Mouse (Mus musculus): Measurements from ENCODE around the gene Ifitm2. TPM values are rescaled to one million over a fixed set of nuclear protein-coding genes. Genes with fewer than 3 reads are reported as not detected.

Ifitm2 gene
- polyA plus RNA-seq, 1 experiment from 2014 or later: 225 TPM

- 90% methylated on average over 4 of the region's 4 CpGs for WGBS
- Histone ChIP-seq H3K27ac (ENCODE audit: low read depth, low read length) (no peak overlapping the region), H3K4me3 (ENCODE audit: low read depth, low read length) (no peak overlapping the region), H3K4me1 (replicated peaks; ENCODE audit: control insufficient read depth, insufficient read depth, low read length) (peaks cover 2% of the 10 kb centered on the region; the same call in 1 of the 2 replicates), H3K27me3 (ENCODE audit: control insufficient read depth, insufficient read depth, low read length) (no peaks in the 10 kb centered on the region), H3K36me3 (ENCODE audit: control insufficient read depth, insufficient read depth, low read length) (no peaks in the 10 kb centered on the region), H3K9ac (ENCODE audit: low read length) (no peak overlapping the region), H3K4me2 (ENCODE audit: low read depth, low read length, severe bottlenecking) (no peak overlapping the region), H3K9me3 (ENCODE audit: control insufficient read depth, low read length) (no peaks in the 10 kb centered on the region)
- no peak for ATAC-seq (replicated peaks; ENCODE audit: low FRiP score)
- DNase-seq (ENCODE audit: low spot score): no peak
Measured at GRCm38 (mm10) chr7:140943356-140943755, 12.4 kb downstream of the Ifitm2 start.

GRCm38 (mm10) chr7:140942811-140943210 is 13.0 kb downstream of the Ifitm2 start:
- Histone ChIP-seq H3K27ac (ENCODE audit: low read depth, low read length) (no peak overlapping the region), H3K27me3 (ENCODE audit: control insufficient read depth, insufficient read depth, low read length) (no peaks in the 10 kb centered on the region), H3K4me3 (ENCODE audit: low read depth, low read length) (no peak overlapping the region), H3K4me1 (replicated peaks; ENCODE audit: control insufficient read depth, insufficient read depth, low read length) (peaks cover 2% of the 10 kb centered on the region; the same call in 1 of the 2 replicates), H3K9me3 (ENCODE audit: control insufficient read depth, low read length) (no peaks in the 10 kb centered on the region), H3K4me2 (ENCODE audit: low read depth, low read length, severe bottlenecking) (no peak overlapping the region), H3K9ac (ENCODE audit: low read length) (no peak overlapping the region), H3K36me3 (ENCODE audit: control insufficient read depth, insufficient read depth, low read length) (no peaks in the 10 kb centered on the region)
- DNase-seq (ENCODE audit: low spot score) (no peak), ATAC-seq (replicated peaks; ENCODE audit: low FRiP score) (no peak)
- 91% methylated on average over 10 of the region's 10 CpGs for WGBS

- H3K27ac ChIP-seq (ENCODE audit: low read depth, low read length): no peak overlapping the region
- WGBS: 67% methylated on average over 9 of the region's 9 CpGs
- ATAC-seq (replicated peaks; ENCODE audit: low FRiP score): no peak
Measured at GRCm38 (mm10) chr7:140942341-140942740, 13.4 kb downstream of the Ifitm2 start.

GRCm38 (mm10) chr7:140941222-140942051 is 14.3 kb downstream of the Ifitm2 start, which contains the start of gene Pgghg:
Pgghg (plus strand) TSS chr7:140941391.
- ATAC-seq (replicated peaks; ENCODE audit: low FRiP score): peak; percentile 90

More at GRCm38 (mm10) chr7:140942341-140942740, 13.4 kb downstream of the Ifitm2 start:
- Histone ChIP-seq H3K4me3 (ENCODE audit: low read depth, low read length) (peak overlapping the region; percentile 49), H3K9me3 (ENCODE audit: control insufficient read depth, low read length) (no peaks in the 10 kb centered on the region), H3K27me3 (ENCODE audit: control insufficient read depth, insufficient read depth, low read length) (no peaks in the 10 kb centered on the region), H3K4me2 (ENCODE audit: low read depth, low read length, severe bottlenecking) (peak overlapping the region; percentile 71), H3K36me3 (ENCODE audit: control insufficient read depth, insufficient read depth, low read length) (no peaks in the 10 kb centered on the region), H3K4me1 (replicated peaks; ENCODE audit: control insufficient read depth, insufficient read depth, low read length) (peaks cover 2% of the 10 kb centered on the region; the same call in 1 of the 2 replicates), H3K9ac (ENCODE audit: low read length) (peak overlapping the region; percentile 76)
- DNase-seq (ENCODE audit: low spot score): no peak

GRCm38 (mm10) chr7:140939669-140940171 is 16.1 kb downstream of the Ifitm2 start:
- H3K27ac ChIP-seq (ENCODE audit: low read depth, low read length): no peak overlapping the region
- no peaks in the 10 kb centered on the region for H3K27me3 ChIP-seq (ENCODE audit: control insufficient read depth, insufficient read depth, low read length)
- ATAC-seq (replicated peaks; ENCODE audit: low FRiP score) (no peak), DNase-seq (ENCODE audit: low spot score) (peak; percentile 71)
- peak overlapping the region; percentile 16; the same call in 1 of the 2 replicates for H3K9ac ChIP-seq (ENCODE audit: low read length)
- WGBS: 15% methylated on average over 8 of the region's 8 CpGs
- H3K4me2 ChIP-seq (ENCODE audit: low read depth, low read length, severe bottlenecking): no peak overlapping the region
- H3K9me3 ChIP-seq (ENCODE audit: control insufficient read depth, low read length): no peaks in the 10 kb centered on the region
- no peak overlapping the region for H3K4me3 ChIP-seq (ENCODE audit: low read depth, low read length)
- H3K4me1 ChIP-seq (replicated peaks; ENCODE audit: control insufficient read depth, insufficient read depth, low read length): peaks cover 2% of the 10 kb centered on the region; the same call in 1 of the 2 replicates
- no peaks in the 10 kb centered on the region for H3K36me3 ChIP-seq (ENCODE audit: control insufficient read depth, insufficient read depth, low read length)

More at GRCm38 (mm10) chr7:140941222-140942051, 14.3 kb downstream of the Ifitm2 start, which contains the start of gene Pgghg:
- peak within 1 kb of the TSS; percentile 76 for H3K9ac ChIP-seq (ENCODE audit: low read length)
- 4% methylated on average over 33 of the region's 33 CpGs for WGBS
- H3K4me1 ChIP-seq (replicated peaks; ENCODE audit: control insufficient read depth, insufficient read depth, low read length): peaks cover 2% of the 10 kb centered on the region; the same call in 1 of the 2 replicates
- peak within 1 kb of the TSS; percentile 49 for H3K4me3 ChIP-seq (ENCODE audit: low read depth, low read length)
- H3K27ac ChIP-seq (ENCODE audit: low read depth, low read length): no peak within 1 kb of the TSS
- no peaks in the 10 kb centered on the region for H3K36me3 ChIP-seq (ENCODE audit: control insufficient read depth, insufficient read depth, low read length)
- H3K9me3 ChIP-seq (ENCODE audit: control insufficient read depth, low read length): no peaks in the 10 kb centered on the region
- H3K4me2 ChIP-seq (ENCODE audit: low read depth, low read length, severe bottlenecking): peak within 1 kb of the TSS; percentile 71
- peak; percentile 93 for DNase-seq (ENCODE audit: low spot score)
- no peaks in the 10 kb centered on the region for H3K27me3 ChIP-seq (ENCODE audit: control insufficient read depth, insufficient read depth, low read length)

- ATAC-seq (replicated peaks; ENCODE audit: low FRiP score): no peak
- no peaks in the 10 kb centered on the region for H3K27me3 ChIP-seq (ENCODE audit: control insufficient read depth, insufficient read depth, low read length)
- DNase-seq (ENCODE audit: low spot score): no peak
- peaks cover 2% of the 10 kb centered on the region; the same call in 1 of the 2 replicates for H3K4me1 ChIP-seq (replicated peaks; ENCODE audit: control insufficient read depth, insufficient read depth, low read length)
- H3K27ac ChIP-seq (ENCODE audit: low read depth, low read length): no peak overlapping the region
- H3K4me3 ChIP-seq (ENCODE audit: low read depth, low read length): no peak overlapping the region
- H3K9me3 ChIP-seq (ENCODE audit: control insufficient read depth, low read length): no peaks in the 10 kb centered on the region
- H3K36me3 ChIP-seq (ENCODE audit: control insufficient read depth, insufficient read depth, low read length): no peaks in the 10 kb centered on the region
- 21% methylated on average over 2 of the region's 2 CpGs for WGBS
- no peak overlapping the region for H3K4me2 ChIP-seq (ENCODE audit: low read depth, low read length, severe bottlenecking)
- no peak overlapping the region for H3K9ac ChIP-seq (ENCODE audit: low read length)
Measured at GRCm38 (mm10) chr7:140938896-140939295, 16.9 kb downstream of the Ifitm2 start.

- no peaks in the 10 kb centered on the region for H3K27me3 ChIP-seq (ENCODE audit: control insufficient read depth, insufficient read depth, low read length)
- no peaks in the 10 kb centered on the region for H3K9me3 ChIP-seq (ENCODE audit: control insufficient read depth, low read length)
- WGBS: 42% methylated on average over 3 of the region's 3 CpGs
- H3K9ac ChIP-seq (ENCODE audit: low read length): no peak overlapping the region
- no peak overlapping the region for H3K4me2 ChIP-seq (ENCODE audit: low read depth, low read length, severe bottlenecking)
- no peak overlapping the region for H3K4me3 ChIP-seq (ENCODE audit: low read depth, low read length)
- no peaks in the 10 kb centered on the region for H3K36me3 ChIP-seq (ENCODE audit: control insufficient read depth, insufficient read depth, low read length)
- DNase-seq (ENCODE audit: low spot score): no peak
- no peak overlapping the region for H3K27ac ChIP-seq (ENCODE audit: low read depth, low read length)
- peaks cover 2% of the 10 kb centered on the region; the same call in 1 of the 2 replicates for H3K4me1 ChIP-seq (replicated peaks; ENCODE audit: control insufficient read depth, insufficient read depth, low read length)
- no peak for ATAC-seq (replicated peaks; ENCODE audit: low FRiP score)
Measured at GRCm38 (mm10) chr7:140938436-140938835, 17.4 kb downstream of the Ifitm2 start.

GRCm38 (mm10) chr7:140927181-140927580 is 28.6 kb downstream of the Ifitm2 start:
- DNase-seq (ENCODE audit: low spot score): no peak
- Histone ChIP-seq H3K27ac (ENCODE audit: low read depth, low read length) (no peak overlapping the region), H3K4me3 (ENCODE audit: low read depth, low read length) (no peak overlapping the region), H3K9me3 (ENCODE audit: control insufficient read depth, low read length) (no peaks in the 10 kb centered on the region), H3K36me3 (ENCODE audit: control insufficient read depth, insufficient read depth, low read length) (no peaks in the 10 kb centered on the region), H3K27me3 (ENCODE audit: control insufficient read depth, insufficient read depth, low read length) (peaks cover 26% of the 10 kb centered on the region), H3K4me2 (ENCODE audit: low read depth, low read length, severe bottlenecking) (no peak overlapping the region), H3K4me1 (replicated peaks; ENCODE audit: control insufficient read depth, insufficient read depth, low read length) (peaks cover 4% of the 10 kb centered on the region; the same call in 1 of the 2 replicates), H3K9ac (ENCODE audit: low read length) (no peak overlapping the region)
- no peak for ATAC-seq (replicated peaks; ENCODE audit: low FRiP score)
- WGBS: 92% methylated on average over 6 of the region's 6 CpGs
